7 mouse cellular contexts compared by ENCODE assay signal in genomic region chr10:24312191-24312611, GRCm38 (mm10).
DNase-seq lines count a peak whose midpoint lies in the region; ATAC-seq lines count a peak whose summit lies in the region.

No protein-coding gene starts in this region.

- DNase-seq in cerebellum, postnatal 36 days: peak; percentile 47 to 60
- DNase-seq in gastrocnemius, postnatal 25 days: peak; percentile 64
- peak; percentile 74 to 80 for DNase-seq in left cerebral cortex, postnatal 10 days (ENCODE audit: extremely low spot score in 1 of 2, low spot score in 2 of 2)
- peak; percentile 39 to 65 for DNase-seq in right cerebral cortex, postnatal 36 days (ENCODE audit: low spot score in 2 of 2)

- intact Hi-C loops in left cerebral cortex, postnatal 10 days (cut with DNase I): loop anchor here (2.0 kb wide), 1 partner anchor 313 kb away; no protein-coding TSS in a partner anchor

- ATAC-seq in activated CD4-positive, CD25-positive, alpha-beta regulatory T cell, adult 4 months: peak; percentile 68
- ATAC-seq in inflammation-experienced regulatory T-cells, adult 6 months: peak; percentile 91
- ATAC-seq in megakaryocyte-erythroid progenitor cell, adult 5-6 weeks (replicated peaks; ENCODE audit: low FRiP score, low TSS enrichment, poor library complexity, severe bottlenecking): peak; percentile 99

Comparison
In these comparisons a context has a peak if more than half of its experiments do, and no peak if none do; other contexts are left out.
1. Peak in every context shown above with its lines: DNase-seq and ATAC-seq.